Mouse (Mus musculus): ENCODE results near the gene Prlr. TPM values are rescaled to one million over a fixed set of nuclear protein-coding genes. Genes with fewer than 3 reads are reported as not detected.

Prlr gene
- polyA plus RNA-seq (2012; rRNA removed; ENCODE audit: low replicate concordance), result 29.2 and 78.1 TPM in 2 replicates

GRCm38 (mm10) chr15:10177083-10177482 is at the start of gene Prlr:
Prlr (plus strand) TSS chr15:10177238.

GRCm38 (mm10) chr15:10325080-10325479 is 148.0 kb downstream of the Prlr start, which contains the start of gene Gm21973:
Gm21973 (plus strand) TSS chr15:10325380.

GRCm38 (mm10) chr15:10358039-10358948 is 181.3 kb downstream of the Prlr start, which contains the start of gene Agxt2:
Agxt2 (plus strand) TSS chr15:10358532.

Other genes starting within 250 kb of the Prlr start
- not detected in 2 replicates for gene Gm21973, start 148.1 kb downstream of the Prlr start, polyA plus RNA-seq (2012; rRNA removed; ENCODE audit: low replicate concordance)
- gene Agxt2, start 181.3 kb downstream of the Prlr start, polyA plus RNA-seq (2012; rRNA removed; ENCODE audit: low replicate concordance), result 0.32 and 0.45 TPM in 2 replicates